Mouse (Mus musculus) heart, adult 2 months (tissue): ENCODE data around the gene BC117090. TPM values are rescaled to one million over a fixed set of nuclear protein-coding genes. Genes with fewer than 3 reads are reported as not detected.
"Not testable (repeated sequence)": the region's sequence is repeated elsewhere in the genome, so short reads cannot be mapped to it uniquely, and the experiment has no call there.

ENCODE experiments used
- DNase-seq, 2 experiments: peaks; one replicate each; pipeline ENCODE4 v3.0.0; 2021
- H3K27ac ChIP-seq: fragments of 200-600 bp; 2 replicates; pipeline ENCODE4 v1.8.1; 2022
- H3K27me3 ChIP-seq: fragments of 200-500 bp; 2 replicates; pipeline ENCODE4 v1.6.1; 2012; ENCODE audit warnings: mild to moderate bottlenecking, low read length, inconsistent platforms, mixed read lengths; ENCODE audit not compliant: control insufficient read depth, insufficient read depth
- H3K36me3 ChIP-seq: fragments of 200-500 bp; 2 replicates; pipeline ENCODE4 v1.6.1; 2012; ENCODE audit warnings: low read length, inconsistent platforms; ENCODE audit not compliant: control insufficient read depth, insufficient read depth
- H3K4me1 ChIP-seq: fragments of 200-500 bp; 2 replicates; pipeline ENCODE4 v1.6.1; 2011; ENCODE audit warnings: low read length; ENCODE audit not compliant: control insufficient read depth, insufficient read depth
- H3K4me3 ChIP-seq: fragments of 200-600 bp; 2 replicates; pipeline ENCODE4 v1.8.1; 2022
- H3K79me2 ChIP-seq: fragments of 200-500 bp; replicated peaks from 2 replicates; pipeline ENCODE4 v1.6.1; 2012; ENCODE audit warnings: mild to moderate bottlenecking, inconsistent platforms, low read length, moderate library complexity, mixed read lengths; ENCODE audit not compliant: control insufficient read depth, insufficient read depth
- H3K9ac ChIP-seq: fragments of 200-500 bp; 2 replicates; pipeline ENCODE4 v1.6.1; 2012; ENCODE audit warnings: low read depth, mild to moderate bottlenecking, control low read depth, inconsistent platforms, low read length, mixed read lengths
- CTCF ChIP-seq: fragments of 200-600 bp; IDR thresholded peaks from 2 replicates; pipeline ENCODE4 v1.8.1; 2022; ENCODE audit warnings: antibody characterized with exemption, mild to moderate bottlenecking, moderate library complexity
- EP300 ChIP-seq: fragments of 200-500 bp; IDR thresholded peaks from 2 replicates; pipeline ENCODE4 v1.6.1; 2011; ENCODE audit warnings: low read depth, low read length, control low read depth; ENCODE audit not compliant: insufficient read depth
- POLR2A ChIP-seq: fragments of 200-500 bp; IDR thresholded peaks from 2 replicates; pipeline ENCODE4 v1.6.1; 2011; ENCODE audit warnings: mild to moderate bottlenecking, low read depth, low read length, control low read depth; ENCODE audit not compliant: insufficient read depth
- WGBS: fragments of 180-500 bp; shearing (Covaris S2); methylation state at CpG from one replicate; pipeline ENCODE4 v1.1.7; 2018; 5-methylcytosine and 5-hydroxymethylcytosine counted together
- intact Hi-C: fragments of 180-260 bp; cut with DNase I; formaldehyde crosslinking; loops from one replicate; pipeline ENCODE4 v1.15.1; 2025
- long read RNA-seq: library from polyadenylated mRNA; stranded (forward); transcript quantifications from one replicate; pipeline ENCODE4 v2.0.0, GENCODE M21; 2021
- polyA plus RNA-seq: library from polyadenylated mRNA; depleted of rRNA; stranded (reverse); fragments of >200 nt; gene quantifications from 2 replicates; pipeline ENCODE4 v1.2.3, GENCODE M21; 2012; rRNA removed
- total RNA-seq, 2 experiments: library from RNA; stranded (reverse); gene quantifications; 2 replicates each; pipeline ENCODE4 v1.2.3; 2021

BC117090 gene
- not detected for total RNA-seq
- not detected in 2 replicates for polyA plus RNA-seq
- long read RNA-seq: 0 reads

GRCm38 (mm10) chr16:36334232-36334631, at the start of gene BC117090:
BC117090 (minus strand) TSS chr16:36334332.
- H3K36me3 ChIP-seq: no peaks in the 10 kb centered on the region
- no peaks in the 10 kb centered on the region for H3K79me2 ChIP-seq
- H3K4me1 ChIP-seq: no peaks in the 10 kb centered on the region; the same call in 1 of the 2 replicates
- 73% methylated on average over 3 of the region's 3 CpGs for WGBS
- H3K9ac ChIP-seq: no peak within 1 kb of the TSS
- H3K27me3 ChIP-seq: no peaks in the 10 kb centered on the region
- no peak for DNase-seq
- H3K4me3 ChIP-seq: no peak within 1 kb of the TSS
- no peak within 1 kb of the TSS for H3K27ac ChIP-seq
- TF ChIP-seq CTCF: no peak
- TF ChIP-seq POLR2A: no peak
- no peak for TF ChIP-seq EP300
- intact Hi-C loops: no loop called here

- H3K4me1 ChIP-seq, H3K9ac ChIP-seq, H3K36me3 ChIP-seq, H3K27ac ChIP-seq, H3K27me3 ChIP-seq, H3K4me3 ChIP-seq, intact Hi-C loops, DNase-seq, H3K79me2 ChIP-seq: not testable (repeated sequence)
- WGBS: 71% methylated on average over 3 of the region's 3 CpGs
Observed at GRCm38 (mm10) chr16:36367648-36368047, 33.5 kb upstream of the BC117090 start, which contains the start of gene BC100530. BC100530 (minus strand) TSS chr16:36367748.

GRCm38 (mm10) chr16:36337171-36337570, 3.0 kb upstream of the BC117090 start:
- H3K4me1 ChIP-seq: no peaks in the 10 kb centered on the region; the same call in 1 of the 2 replicates
- H3K36me3 ChIP-seq: no peaks in the 10 kb centered on the region
- 47% methylated on average over 2 of the region's 2 CpGs for WGBS
- no peak for TF ChIP-seq EP300
- no peak for TF ChIP-seq POLR2A
- no peak for TF ChIP-seq CTCF
- no peak overlapping the region for H3K27ac ChIP-seq
- intact Hi-C loops: no loop called here
- no peak for DNase-seq
- no peaks in the 10 kb centered on the region for H3K27me3 ChIP-seq
- no peak overlapping the region for H3K4me3 ChIP-seq
- H3K79me2 ChIP-seq: no peaks in the 10 kb centered on the region
- H3K9ac ChIP-seq: no peak overlapping the region

GRCm38 (mm10) chr16:36319286-36319685, 14.8 kb downstream of the BC117090 start:
- H3K9ac ChIP-seq: no peak overlapping the region
- intact Hi-C loops: no loop called here
- no peak for DNase-seq
- no peak overlapping the region for H3K4me3 ChIP-seq
- H3K27me3 ChIP-seq: no peaks in the 10 kb centered on the region
- TF ChIP-seq CTCF (no peak), POLR2A (no peak), EP300 (no peak)
- H3K36me3 ChIP-seq: no peaks in the 10 kb centered on the region
- H3K79me2 ChIP-seq: no peaks in the 10 kb centered on the region
- H3K27ac ChIP-seq: no peak overlapping the region
- no peaks in the 10 kb centered on the region for H3K4me1 ChIP-seq

GRCm38 (mm10) chr16:36316111-36316510, 18.0 kb downstream of the BC117090 start:
- H3K79me2 ChIP-seq, H3K4me3 ChIP-seq, H3K27me3 ChIP-seq, H3K9ac ChIP-seq, H3K36me3 ChIP-seq, intact Hi-C loops, H3K27ac ChIP-seq, H3K4me1 ChIP-seq, DNase-seq: not testable (repeated sequence)
- 66% methylated on average over 6 of the region's 6 CpGs for WGBS

GRCm38 (mm10) chr16:36307631-36308030, 26.5 kb downstream of the BC117090 start:
- H3K4me3 ChIP-seq: no peak overlapping the region
- H3K79me2 ChIP-seq: no peaks in the 10 kb centered on the region
- H3K36me3 ChIP-seq: no peaks in the 10 kb centered on the region
- TF ChIP-seq EP300 (no peak), CTCF (no peak), POLR2A (no peak)
- no peak for DNase-seq
- no peak overlapping the region for H3K27ac ChIP-seq
- H3K27me3 ChIP-seq: no peaks in the 10 kb centered on the region
- WGBS: 43% methylated on average over 4 of the region's 4 CpGs
- intact Hi-C loops: no loop called here
- no peaks in the 10 kb centered on the region for H3K4me1 ChIP-seq
- H3K9ac ChIP-seq: no peak overlapping the region

GRCm38 (mm10) chr16:36289140-36289539, 45.0 kb downstream of the BC117090 start:
- Histone ChIP-seq H3K4me1 (no peaks in the 10 kb centered on the region), H3K9ac (no peak overlapping the region), H3K79me2 (no peaks in the 10 kb centered on the region), H3K27me3 (no peaks in the 10 kb centered on the region), H3K36me3 (no peaks in the 10 kb centered on the region), H3K4me3 (no peak overlapping the region), H3K27ac (no peak overlapping the region)
- WGBS: 75% methylated on average over 4 of the region's 4 CpGs
- no peak for TF ChIP-seq CTCF
- no peak for TF ChIP-seq EP300
- TF ChIP-seq POLR2A: no peak
- intact Hi-C loops: no loop called here
- no peak for DNase-seq

- H3K79me2 ChIP-seq, H3K4me3 ChIP-seq, H3K27ac ChIP-seq, H3K9ac ChIP-seq, intact Hi-C loops, H3K4me1 ChIP-seq, DNase-seq, H3K36me3 ChIP-seq, H3K27me3 ChIP-seq: not testable (repeated sequence)
- WGBS: 77% methylated on average over 4 of the region's 4 CpGs
Observed at GRCm38 (mm10) chr16:36276796-36277195, 57.3 kb downstream of the BC117090 start, which contains the start of gene Stfa1. Stfa1 (plus strand) TSS chr16:36276951.
